Mouse (Mus musculus): ENCODE results near the gene Irx5.

Gene Irx5

GRCm38 (mm10) chr8:92357398-92357981, at the start of gene Irx5:
TSS of gene Irx5 (plus strand) at chr8:92357625.
- DNase-seq = peak; percentile 80 to 90

DNA sequence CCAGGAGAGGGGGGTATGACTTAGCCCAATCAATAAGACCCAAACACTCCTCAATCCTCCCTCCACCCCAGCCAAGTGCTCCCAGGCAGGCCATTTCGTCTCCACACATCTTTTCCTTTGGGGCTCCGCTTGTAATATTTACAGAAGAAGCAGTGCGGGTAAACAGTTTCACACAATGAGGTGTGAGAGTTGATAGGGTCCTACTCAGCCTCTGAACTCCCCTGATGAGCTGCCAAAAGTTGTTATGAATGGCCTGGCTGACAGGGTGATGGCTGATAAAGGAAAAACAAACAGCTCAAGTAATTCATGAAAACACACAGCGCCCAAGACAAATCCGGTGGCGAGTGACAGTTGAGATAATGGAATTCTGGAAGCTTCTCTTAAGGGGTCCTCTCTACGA, 45.2 kb upstream of the Irx5 start:
- no peak for DNase-seq

DNA sequence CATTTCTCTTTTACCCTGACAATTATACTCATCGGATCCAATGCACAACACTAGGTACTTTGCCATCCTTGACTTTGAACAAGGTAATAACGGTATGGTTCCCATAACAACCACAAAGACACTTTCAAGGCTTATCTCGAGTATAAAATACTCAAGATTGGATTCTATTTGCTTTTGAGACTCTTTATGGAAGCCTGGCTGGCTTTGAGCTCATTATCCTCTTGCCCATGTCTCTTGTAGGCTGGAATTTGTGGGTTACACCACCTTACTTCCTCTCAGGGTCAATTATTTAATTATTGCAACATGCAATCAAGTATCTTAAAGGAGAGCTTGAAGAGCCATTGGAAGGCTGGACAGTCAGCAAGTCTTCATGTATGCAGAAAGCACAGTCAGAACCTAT, 43.7 kb upstream of the Irx5 start:
- no peak for DNase-seq

- DNase-seq = no peak
Measured at GRCm38 (mm10) chr8:92323751-92324150, 33.7 kb upstream of the Irx5 start.

GRCm38 (mm10) chr8:92327176-92327575, 30.2 kb upstream of the Irx5 start:
- no peak for DNase-seq

GRCm38 (mm10) chr8:92329273-92329672, 28.2 kb upstream of the Irx5 start:
- no peak for DNase-seq

DNA sequence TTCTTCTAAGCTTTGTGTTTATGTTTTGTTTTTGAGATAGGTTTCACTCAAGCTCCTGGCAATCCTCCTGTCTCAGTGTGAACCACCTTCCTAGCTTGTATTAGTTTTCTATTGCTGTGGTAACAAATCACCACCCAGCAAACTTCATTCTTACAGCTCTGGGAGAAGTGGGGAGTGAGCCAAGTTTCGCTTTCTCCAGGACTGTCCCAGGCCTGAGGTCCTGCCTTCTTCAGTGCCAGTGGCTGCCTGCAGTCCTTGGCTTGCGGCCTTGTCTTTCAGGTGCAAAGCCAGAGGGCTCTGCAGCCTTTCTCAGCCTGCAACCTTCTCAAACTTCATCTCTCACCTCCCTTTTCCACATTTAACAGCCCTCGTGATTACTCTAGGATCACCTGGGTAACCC, 25.6 kb upstream of the Irx5 start:
- DNase-seq = peak; percentile 22 to 51

DNA sequence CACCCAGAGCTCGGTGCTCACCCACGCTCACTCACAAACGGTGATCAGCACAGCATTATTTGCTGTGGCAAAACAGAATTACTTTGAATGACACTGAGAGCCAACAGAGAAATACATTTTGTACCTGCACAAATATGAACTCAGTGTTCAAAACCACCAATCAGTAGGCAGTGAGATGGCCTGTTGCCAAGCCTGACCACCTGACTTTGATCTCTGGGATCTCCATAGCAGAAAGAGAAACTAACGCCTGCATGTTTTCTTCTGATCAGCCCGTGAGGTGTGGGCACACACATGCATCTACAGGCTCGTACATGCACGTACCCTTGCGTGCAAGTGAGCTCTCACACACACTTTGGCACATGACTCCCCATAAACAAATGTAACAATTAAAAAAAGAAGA, 24.0 kb upstream of the Irx5 start:
- peak in 1 of 2 experiments; percentile 9 for DNase-seq

- no peak for DNase-seq
Measured at GRCm38 (mm10) chr8:92335079-92335478, 22.3 kb upstream of the Irx5 start.

DNA sequence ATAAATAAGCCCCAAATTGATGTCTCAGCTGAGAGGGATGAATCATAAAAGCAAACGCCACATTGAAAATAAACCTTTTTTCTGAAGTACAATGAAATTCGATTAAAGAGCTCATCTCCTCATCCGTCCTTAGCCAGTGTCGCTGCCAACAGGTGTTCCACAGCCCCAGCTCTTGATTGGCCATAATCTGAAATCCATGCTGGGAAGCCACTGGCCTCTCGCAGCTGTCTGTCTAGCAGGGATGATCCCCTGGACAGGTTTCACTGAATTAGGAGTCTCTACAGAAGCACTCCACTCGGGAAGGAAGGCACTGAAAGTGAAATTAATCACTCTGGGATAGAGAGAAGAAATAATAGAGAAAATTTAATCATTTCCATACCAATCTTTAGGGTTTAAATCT, 21.4 kb upstream of the Irx5 start:
- DNase-seq = no peak

GRCm38 (mm10) chr8:92343544-92343943, 13.9 kb upstream of the Irx5 start:
- no peak for DNase-seq

DNA sequence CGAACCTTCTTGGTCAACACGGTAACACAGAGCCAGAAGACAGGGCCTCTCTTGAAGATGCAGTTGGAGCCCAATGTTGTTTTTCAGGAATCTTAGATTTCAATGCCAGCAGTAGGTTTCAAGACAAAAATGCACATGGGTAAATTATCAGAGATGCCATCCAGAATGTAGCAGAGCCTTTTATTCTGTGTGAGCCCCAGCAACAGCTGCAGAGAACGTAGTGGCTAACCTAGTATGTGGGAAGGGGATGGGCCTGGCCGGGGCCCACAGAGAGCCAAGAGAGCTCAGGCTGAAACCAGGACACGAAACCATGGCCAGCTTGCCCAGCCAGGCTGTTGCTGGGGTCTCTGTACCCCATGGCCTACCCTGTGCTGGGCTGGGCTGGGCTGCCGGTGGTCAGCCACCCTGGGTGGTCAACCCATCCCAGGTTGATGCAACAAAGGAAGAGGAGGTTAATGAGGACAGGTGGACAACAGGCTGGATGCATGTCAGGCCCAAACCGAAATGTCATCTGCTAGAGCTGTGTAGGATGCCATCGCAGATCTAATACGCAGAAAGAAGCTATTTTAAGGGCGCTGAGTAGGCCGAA, 7.4 kb upstream of the Irx5 start:
- DNase-seq = no peak

DNA sequence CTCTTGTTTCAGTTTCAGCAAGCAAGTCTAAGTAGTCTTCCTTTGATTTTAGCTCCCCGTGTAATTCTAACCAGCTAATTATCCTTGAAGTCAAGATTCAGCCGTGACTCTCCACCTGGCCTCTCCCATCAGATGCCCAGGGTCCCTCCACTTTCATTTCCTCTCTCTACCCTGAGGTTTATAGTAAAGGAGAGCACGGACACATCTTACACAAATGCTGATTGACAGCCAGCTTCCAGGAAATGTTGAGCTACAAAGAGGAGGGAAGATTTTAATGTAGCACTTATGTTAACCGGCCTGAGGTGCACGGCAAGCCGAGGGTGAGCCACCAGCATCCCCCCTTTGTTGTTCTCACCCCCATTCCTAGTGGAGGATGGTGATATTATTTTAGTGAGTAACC, 4.0 kb upstream of the Irx5 start:
- DNase-seq = no peak

- DNase-seq = peak; percentile 24 to 44
Measured at GRCm38 (mm10) chr8:92354536-92355482, 2.6 kb upstream of the Irx5 start.

DNA sequence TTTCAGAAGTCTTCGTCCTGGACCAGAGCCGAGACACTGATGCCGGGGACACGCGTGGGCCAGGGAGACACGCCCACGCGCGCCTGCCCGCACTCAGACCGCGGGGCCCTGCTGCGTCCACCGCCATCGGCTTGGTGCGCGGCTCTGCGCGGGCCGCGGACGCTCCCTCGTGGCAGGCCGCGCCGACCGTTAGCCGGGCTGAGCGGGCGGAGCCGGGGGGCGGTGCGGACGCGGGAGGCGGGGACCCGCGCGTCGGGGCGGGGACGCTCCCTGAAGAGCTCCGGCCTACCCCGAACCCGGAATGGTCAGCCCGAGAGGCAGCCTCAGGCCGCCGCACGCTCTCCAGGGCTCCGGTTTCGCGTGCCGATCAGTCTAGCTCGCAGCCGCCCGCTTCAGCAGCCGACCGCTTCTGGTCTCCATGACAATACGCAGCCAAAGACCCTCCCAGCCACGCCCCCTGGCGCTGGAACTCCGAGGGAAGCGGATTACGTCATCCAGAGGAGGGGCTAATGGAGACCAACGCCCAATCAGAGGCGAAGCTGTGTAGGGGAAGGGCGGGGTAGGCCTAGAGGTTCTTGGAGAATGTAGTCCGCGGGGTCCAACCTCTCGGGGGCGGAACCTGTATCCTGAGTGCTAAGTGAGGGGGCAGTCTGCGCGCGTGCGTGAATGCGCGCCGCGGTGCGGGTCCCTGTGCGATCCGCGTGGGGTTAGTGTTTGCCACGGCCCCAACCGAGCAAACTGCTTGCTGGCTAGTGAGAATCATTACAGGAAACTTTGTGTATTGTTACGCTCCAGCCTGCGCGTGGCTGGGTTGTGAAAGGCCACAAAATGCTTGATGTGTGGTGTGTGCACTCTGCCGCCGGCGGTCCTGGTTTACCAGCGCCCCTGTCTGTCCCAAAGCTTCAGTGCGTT, 1.5 kb upstream of the Irx5 start:
- peak; percentile 99 for DNase-seq

DNA sequence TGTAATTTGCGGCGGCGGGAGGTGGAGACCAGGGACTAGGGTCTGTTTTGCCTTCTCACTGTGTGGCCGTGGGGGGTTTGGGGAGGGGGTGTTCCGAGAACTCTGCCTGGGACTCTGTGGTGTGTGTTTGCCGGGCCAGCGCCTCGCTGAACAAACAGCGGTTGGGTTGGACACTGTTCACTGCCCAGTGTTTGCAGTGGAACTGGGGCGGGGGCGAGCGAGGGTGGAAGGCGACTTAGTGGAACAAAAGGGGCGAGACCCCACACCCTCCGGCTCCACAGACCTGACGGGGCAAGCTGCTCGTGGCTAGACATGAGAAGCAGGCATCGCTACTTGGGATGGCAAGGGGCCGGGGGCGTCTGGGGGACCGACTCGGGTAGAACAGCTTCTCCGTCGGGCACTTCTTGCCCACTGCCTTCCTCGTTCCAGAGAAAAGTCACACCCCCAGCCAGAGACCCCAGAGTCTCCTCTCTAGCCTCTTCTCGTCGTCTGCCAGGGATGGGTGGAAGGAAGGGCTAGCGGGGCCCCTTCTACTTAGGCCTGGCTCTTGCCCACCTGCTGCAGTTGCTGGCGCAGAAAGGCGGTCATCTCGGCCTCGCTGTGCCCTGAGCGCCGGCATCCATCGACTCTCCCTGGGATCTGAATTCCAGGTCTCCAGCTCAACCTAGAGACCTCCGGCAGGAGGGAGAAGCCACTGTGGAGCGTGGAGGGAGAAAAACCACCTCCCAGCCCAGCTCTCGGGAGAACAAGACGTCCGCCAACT, 631 bp upstream of the Irx5 start:
- DNase-seq = no peak

DNA sequence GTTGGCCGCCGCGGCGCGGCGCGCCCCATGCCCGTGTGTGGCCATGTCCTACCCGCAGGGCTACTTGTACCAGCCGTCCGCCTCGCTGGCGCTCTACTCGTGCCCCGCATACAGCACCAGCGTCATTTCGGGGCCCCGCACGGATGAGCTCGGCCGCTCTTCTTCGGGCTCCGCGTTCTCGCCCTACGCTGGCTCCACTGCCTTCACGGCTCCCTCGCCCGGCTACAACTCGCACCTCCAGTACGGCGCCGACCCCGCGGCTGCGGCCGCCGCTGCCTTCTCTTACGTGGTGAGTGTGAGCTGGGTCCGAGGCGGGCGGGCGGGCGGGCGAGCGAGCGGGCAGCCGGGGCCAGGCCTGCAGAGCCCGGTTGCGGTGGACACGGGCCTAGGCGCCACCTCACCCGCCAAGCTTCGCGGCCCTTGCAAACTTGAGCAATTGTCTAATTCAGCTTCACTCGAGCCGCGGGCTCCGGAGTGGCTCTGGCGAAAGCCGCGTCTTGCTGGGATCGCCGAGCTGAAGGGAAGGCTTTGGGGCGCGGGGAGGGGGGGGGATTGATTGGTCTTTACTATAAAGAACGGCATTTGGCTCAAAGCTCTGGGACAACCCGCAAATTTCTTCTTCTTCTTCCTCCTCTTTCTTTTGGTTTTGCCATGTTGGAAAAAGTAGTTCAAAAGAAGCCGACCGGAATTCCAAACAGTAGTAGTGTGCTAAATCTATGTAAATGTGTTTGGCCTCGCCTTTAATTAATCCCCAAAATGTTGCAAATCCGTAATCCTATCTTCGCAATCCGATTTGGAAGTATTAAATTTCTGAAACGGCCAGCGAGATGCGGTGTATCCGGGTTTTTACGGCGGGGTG, 945 bp downstream of the Irx5 start:
- peak; percentile 57 to 65 for DNase-seq

- peak; percentile 41 to 53 for DNase-seq
Measured at GRCm38 (mm10) chr8:92359000-92359832, 1.8 kb downstream of the Irx5 start.

DNA sequence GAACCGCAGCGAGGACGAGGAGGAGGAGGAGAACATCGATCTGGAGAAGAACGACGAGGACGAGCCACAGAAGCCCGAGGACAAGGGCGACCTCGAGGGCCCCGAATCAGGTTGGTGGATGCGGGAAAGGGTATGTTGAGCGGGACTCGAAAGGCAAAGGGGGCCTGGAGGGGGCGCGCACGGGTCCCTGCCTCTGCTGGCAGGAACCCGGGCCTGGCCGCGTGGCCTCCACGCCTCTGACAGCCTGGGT, 2.3 kb downstream of the Irx5 start:
- DNase-seq = peak; percentile 76 to 79

Data from cerebellum, postnatal 10 days (tissue).